Mouse (Mus musculus) layer of hippocampus, postnatal 10 days (tissue): ENCODE results near the gene Olfm1. TPM values are rescaled to one million over a fixed set of nuclear protein-coding genes. Genes with fewer than 3 reads are reported as not detected.

Source experiments
- DNase-seq, 2 experiments: peaks; one replicate each; pipeline ENCODE4 v3.0.0; 2021; ENCODE audit warnings: low spot score in 2 of 2
- total RNA-seq, 2 experiments: library from RNA; stranded (reverse); gene quantifications; 2 replicates each; pipeline ENCODE4 v1.2.3; 2021

Gene Olfm1
- total RNA-seq, 2 experiments from 2014 or later: 906 to 941 TPM

DNA sequence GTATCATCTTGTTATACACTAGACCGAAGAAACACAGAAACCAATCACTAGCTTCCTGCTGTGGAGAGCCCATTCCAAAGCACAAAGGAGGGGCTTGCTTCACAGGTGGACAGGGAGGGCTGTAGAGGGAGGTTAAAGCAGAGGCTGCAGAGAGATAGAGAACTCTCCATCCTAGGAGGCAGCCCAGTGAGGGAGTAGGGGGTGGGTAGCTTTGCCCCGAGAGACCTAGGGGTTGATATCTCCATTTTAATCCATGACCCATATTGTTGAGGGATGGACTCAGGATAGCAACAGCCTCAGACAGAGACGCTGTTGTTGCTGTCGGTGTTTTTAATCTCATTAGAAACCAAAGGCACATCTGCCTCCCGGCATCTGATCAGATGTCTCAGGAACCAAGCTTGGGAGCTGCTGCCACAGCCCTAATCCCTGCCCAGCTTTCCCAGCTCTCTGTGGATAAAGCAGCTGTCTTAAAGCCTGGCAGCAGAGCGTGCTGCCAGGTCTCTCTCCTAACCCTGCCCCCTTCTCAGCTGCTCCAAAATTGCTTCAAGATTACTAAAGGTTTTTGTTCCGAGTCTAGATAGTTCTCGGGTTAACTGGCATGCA, 34.9 kb downstream of the Olfm1 start:
- peak in 1 of 2 experiments; percentile 38 for DNase-seq

- DNase-seq: no peak
These were observed 35.6 kb downstream of the Olfm1 start for GRCm38 (mm10) chr2:28228364-28228763.

- DNase-seq: no peak
These were observed 42.3 kb downstream of the Olfm1 start for GRCm38 (mm10) chr2:28235129-28235528.

- no peak for DNase-seq
These were observed 43.7 kb downstream of the Olfm1 start for GRCm38 (mm10) chr2:28236447-28236846.

- DNase-seq: no peak
These were observed 46.8 kb downstream of the Olfm1 start for GRCm38 (mm10) chr2:28239616-28240015.

DNA sequence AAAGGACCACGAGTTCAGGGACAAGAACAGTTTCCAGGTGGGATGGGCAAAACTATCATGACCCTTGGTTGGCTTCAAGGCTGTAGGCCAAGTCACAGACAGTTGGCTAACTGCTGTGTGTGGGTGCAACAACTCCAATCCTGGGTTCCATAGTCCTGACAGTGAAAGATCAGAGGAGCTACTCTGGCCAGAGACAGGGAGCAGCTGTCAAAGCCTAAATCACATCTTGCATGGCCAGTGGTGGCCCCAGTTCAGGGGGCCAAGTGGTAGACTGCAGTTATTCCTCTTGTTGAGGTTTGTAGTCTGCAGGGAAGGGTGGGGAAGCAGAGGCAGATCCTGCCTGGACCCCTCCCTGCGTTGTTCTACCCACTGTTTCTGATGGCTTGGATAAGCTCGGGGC, 48.1 kb downstream of the Olfm1 start:
- no peak for DNase-seq

DNA sequence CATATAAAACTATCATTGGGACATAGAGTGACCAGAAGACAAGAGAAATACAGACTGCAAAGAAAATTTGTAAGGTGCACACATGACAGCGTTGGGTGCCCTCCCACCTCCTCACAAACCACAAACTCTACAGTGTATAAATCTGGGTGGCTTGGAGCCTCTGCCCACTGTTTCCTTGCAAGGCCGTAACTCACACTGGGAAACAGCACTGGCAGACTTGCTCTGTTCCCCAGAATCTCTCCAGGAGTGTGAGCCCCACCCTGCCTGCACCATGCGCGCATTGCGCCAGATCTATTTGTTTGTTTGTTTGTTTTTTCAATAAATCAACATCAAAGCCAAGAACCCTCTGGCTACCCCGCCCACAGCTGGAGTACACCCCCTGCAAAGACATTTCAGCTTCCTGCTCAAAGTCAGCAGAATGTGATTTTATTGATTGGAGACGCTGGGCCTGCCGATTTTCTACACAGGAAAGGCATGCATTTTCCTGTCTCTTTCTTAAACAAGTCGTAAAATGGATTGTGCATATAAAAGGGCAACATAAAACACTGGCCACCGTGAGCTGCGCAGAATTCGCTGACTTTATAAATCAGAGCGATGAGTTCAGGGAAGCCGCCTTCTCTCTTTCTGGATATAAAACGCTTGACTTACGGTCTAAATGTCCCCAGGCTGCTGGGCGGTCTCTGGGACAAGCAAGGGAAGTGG, 48.9 kb downstream of the Olfm1 start:
- DNase-seq: no peak

DNA sequence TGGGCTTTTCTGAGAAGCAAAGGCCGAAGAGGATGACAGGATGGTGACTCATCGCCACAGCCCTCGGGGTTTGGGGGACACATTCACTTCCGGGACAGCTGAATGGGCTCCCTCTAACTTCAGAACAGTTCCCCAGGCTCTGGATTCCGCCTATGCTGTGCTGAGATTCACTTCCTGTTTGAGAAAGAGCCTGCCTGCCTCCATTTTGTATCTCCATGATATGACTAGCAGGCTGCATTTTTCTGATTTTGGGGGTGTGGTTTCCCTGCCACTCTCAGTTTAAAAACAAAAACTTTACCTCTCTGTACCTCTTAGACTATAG, 49.4 kb downstream of the Olfm1 start:
- no peak for DNase-seq

GRCm38 (mm10) chr2:28244667-28245395, 52.0 kb downstream of the Olfm1 start:
- no peak for DNase-seq

DNA sequence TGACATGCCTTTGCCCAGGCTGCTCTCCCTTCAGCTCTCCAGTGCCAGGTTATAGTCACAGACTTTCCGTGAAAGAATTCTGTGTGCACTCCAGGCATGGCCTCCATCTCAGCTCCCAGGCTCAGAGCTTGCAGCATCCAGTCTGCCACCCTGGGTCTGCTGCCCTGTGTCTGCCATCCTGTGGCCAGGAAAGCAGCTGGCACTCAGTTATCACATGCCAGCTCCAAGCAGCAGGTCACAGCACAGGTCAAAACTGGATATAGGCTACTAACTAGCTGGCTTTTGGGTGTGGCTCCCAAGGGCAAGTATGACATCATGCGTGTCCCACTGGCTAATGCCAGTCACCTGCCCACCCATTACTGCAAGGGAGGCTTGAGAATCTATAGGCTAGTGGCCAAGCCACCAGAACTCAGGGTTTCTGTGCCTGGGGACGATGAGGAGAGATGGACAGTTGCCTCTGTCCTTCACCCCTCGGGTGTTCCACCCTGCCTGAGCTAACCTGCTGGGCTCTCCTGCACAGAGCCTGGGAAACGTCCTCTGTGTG, 53.4 kb downstream of the Olfm1 start:
- no peak for DNase-seq

- no peak for DNase-seq
These were observed 54.3 kb downstream of the Olfm1 start for GRCm38 (mm10) chr2:28247098-28247497.

DNA sequence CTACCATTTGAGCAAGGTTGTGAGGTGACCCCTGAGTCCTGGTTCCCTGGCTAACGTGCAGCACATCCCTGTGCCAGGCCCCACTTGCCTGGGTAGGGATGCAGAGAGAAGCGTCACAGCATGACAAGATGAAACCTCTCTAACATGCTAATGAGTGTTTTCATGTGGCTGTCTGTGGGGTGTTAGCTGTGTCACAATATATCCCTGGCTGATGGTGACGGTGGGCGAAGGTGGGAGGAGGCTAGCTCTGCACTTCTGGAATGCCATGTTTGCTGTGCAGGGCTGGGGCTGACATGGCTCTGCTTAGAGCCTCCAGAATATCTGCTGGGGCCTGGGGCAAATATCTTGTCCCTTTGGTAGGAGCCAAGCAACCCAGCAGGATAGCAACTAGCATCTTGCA, 59.8 kb downstream of the Olfm1 start:
- DNase-seq: no peak

GRCm38 (mm10) chr2:28256029-28256428, 63.2 kb downstream of the Olfm1 start:
- no peak for DNase-seq

DNA sequence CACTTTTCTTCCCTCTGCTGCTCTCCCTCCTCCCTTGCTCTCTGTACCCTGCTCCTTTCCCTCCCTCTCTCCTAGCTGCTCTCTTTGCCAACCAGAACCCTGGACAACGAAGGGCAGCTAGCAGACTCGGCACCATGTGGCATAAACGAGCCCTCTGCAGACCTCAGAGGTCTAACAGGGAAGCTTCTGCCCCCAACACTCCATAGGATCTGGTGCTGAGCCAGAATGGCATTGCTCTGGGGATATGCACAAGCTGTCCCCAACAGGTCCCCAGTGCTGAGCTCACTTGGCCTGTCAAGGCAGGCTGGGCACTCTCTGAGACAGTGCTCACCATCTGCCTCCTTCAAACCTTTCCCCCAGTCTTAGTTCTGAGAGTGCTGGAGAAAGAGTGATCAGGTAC, 68.6 kb downstream of the Olfm1 start:
- DNase-seq: no peak

DNA sequence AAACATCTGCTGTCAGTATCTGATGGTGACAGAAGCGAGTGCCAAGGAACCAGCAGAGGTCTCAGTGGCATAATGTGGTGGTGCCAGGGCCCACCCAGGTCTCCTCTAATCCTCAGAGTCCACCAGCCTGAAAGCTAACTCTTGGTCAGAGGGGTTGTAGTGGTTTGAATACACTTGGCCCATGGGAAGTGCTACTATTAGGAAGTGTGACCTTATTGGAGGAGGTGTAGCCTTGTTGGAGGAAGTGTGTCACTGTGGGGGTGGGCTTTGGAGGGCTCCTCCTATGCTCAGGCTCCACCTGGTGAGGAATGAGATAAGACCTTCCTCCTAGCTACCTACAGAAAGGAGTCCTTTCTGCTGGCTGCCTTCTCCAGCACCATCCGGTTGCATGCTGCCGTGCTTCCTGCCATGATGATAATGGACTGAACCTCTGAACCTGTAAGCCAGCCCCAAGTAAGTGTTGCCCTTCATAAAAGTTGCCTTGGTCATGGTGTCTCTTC, 75.0 kb downstream of the Olfm1 start:
- no peak for DNase-seq

DNA sequence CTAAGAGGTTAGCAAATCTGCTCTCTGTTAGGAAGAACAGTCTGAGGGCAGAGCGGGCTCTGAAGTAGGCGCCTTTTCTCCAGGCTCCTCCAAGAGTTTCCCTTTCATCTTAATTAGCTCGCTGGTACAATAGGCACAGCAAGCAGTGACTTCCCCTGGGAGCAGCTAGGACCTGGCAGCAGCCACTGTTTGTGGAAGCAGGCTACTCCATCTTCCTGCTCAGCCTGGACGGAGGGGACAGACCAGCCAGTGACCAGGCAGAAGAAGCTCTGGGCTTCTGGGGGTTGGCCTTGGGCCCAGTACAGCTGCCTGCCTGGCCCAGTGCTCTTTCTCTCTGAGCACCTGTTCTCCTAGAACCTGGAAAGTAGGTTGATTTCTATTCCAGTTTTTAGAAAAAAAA, 77.8 kb downstream of the Olfm1 start:
- DNase-seq: no peak

GRCm38 (mm10) chr2:28272218-28272965, 79.6 kb downstream of the Olfm1 start:
- DNase-seq: no peak

DNA sequence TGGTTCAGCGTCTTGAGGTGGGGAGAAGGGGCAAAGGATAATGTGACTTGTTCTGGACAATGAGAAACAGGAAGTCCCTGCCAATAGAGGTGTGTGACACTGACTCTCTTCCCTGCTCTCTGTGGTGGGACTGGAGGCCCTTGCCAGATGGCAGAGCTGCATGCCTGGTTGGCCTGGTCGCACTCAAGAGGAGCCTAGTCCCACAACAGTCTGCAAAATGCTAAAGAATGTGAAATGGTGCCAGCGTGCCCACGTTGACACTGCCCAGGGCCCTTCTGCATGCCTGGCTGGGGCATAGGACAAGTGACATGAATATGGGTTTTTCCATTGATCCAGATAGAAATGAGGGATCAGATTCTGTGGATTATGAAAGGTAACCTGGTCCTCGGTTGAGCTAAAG, 81.2 kb downstream of the Olfm1 start:
- no peak for DNase-seq

DNA sequence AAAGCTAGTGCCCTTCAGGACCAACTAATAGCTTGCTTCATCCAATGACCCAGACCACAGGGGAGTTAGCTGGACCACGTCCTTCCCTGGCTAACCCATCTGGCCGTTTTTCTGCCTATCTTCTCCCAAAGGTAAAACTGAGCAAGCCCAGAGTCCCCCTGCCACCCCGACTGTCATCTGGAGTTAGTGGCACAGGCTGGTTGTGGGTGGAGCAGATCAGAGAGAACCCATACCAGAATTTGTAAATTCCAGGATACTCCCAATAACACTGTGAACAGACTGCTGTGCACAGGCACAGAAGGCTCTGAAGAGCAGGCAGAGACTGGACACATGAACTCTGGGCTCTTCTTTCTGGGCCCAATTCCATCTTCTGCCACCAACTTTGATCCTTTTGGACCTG, 82.6 kb downstream of the Olfm1 start:
- no peak for DNase-seq

- peak; percentile 75 to 80 for DNase-seq
These were observed 85.4 kb downstream of the Olfm1 start for GRCm38 (mm10) chr2:28278150-28278549.

DNA sequence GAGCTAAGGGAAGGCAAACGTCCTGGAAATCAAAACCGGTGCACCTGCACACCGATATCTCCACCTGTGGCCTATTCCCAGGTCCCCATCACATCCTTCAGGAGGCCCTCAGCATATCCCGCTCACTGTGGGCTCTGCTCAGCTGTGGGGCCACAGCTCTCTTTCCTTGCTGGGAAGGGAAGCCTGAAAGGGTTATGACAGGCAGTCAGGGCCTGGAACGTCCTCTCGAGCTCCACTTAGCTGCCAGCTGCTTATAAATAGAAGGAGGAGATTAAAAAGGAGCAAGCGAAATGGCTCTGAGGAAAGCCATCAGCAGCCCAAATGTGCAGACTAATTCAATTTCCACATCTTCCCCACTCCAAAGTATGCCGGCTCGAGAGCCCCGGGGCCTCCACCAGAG, 86.1 kb downstream of the Olfm1 start:
- DNase-seq: no peak
